Mouse (Mus musculus) liver, embryonic 15.5 days (tissue): ENCODE measurements around the gene Tsc2. TPM values are rescaled to one million over a fixed set of nuclear protein-coding genes. Genes with fewer than 3 reads are reported as not detected.

Experiments
- ATAC-seq: fragments of 200-750 bp; cut with Nextera tagmentation; 2 replicates; pipeline ENCODE4 v1.8.0; 2017; ENCODE audit warnings: moderate number of reproducible peaks, mild to moderate bottlenecking, moderate library complexity; ENCODE audit not compliant: insufficient read depth
- H3K27ac ChIP-seq: fragments of 300-500 bp; sonication (generic); replicated peaks from 2 replicates; pipeline ENCODE4 v1.5.1; 2015; ENCODE audit warnings: mild to moderate bottlenecking, inconsistent platforms
- H3K27me3 ChIP-seq: fragments of 300-500 bp; sonication (generic); 2 replicates; pipeline ENCODE4 v1.6.1; 2015; ENCODE audit warnings: mild to moderate bottlenecking, inconsistent platforms
- H3K36me3 ChIP-seq: fragments of 300-500 bp; sonication (generic); replicated peaks from 2 replicates; pipeline ENCODE4 v1.6.1; 2015; ENCODE audit warnings: moderate library complexity, mild to moderate bottlenecking, inconsistent platforms
- H3K4me1 ChIP-seq: fragments of 300-500 bp; sonication (generic); replicated peaks from 2 replicates; pipeline ENCODE4 v1.6.1; 2015; ENCODE audit warnings: inconsistent platforms
- H3K4me2 ChIP-seq: fragments of 300-500 bp; sonication (generic); 2 replicates; pipeline ENCODE4 v1.6.1; 2015; ENCODE audit warnings: moderate library complexity, mild to moderate bottlenecking, inconsistent platforms
- H3K4me3 ChIP-seq: fragments of 300-500 bp; sonication (generic); replicated peaks from 2 replicates; pipeline ENCODE4 v1.5.1; 2015; ENCODE audit warnings: mild to moderate bottlenecking, inconsistent platforms
- H3K9ac ChIP-seq: fragments of 300-500 bp; sonication (generic); 2 replicates; pipeline ENCODE4 v1.6.1; 2015; ENCODE audit warnings: moderate library complexity, mild to moderate bottlenecking, inconsistent platforms
- H3K9me3 ChIP-seq: fragments of 300-500 bp; sonication (generic); replicated peaks from 2 replicates; pipeline ENCODE4 v1.6.1; 2016; ENCODE audit warnings: inconsistent platforms
- WGBS: fragments of 180-500 bp; shearing (Covaris S2); methylation state at CpG from one replicate; pipeline ENCODE4 v1.1.7; 2015; ENCODE audit warnings: mixed read lengths; ENCODE audit not compliant: insufficient replicate concordance; 5-methylcytosine and 5-hydroxymethylcytosine counted together
- polyA plus RNA-seq: library from polyadenylated mRNA; unstranded; fragments of >200 nt; fragmentation: Nextera tagmentation; extraction: Ambion mirVana; gene quantifications from 2 replicates; pipeline ENCODE4 v1.2.1, GENCODE M21; 2015

The Tsc2 gene
- polyA plus RNA-seq, 1 experiment from 2014 or later: 18.8 TPM

- H3K36me3 ChIP-seq: no peaks in the 10 kb centered on the region
- no peaks in the 10 kb centered on the region for H3K27me3 ChIP-seq
- H3K27ac ChIP-seq: no peak overlapping the region
- no peak overlapping the region for H3K4me2 ChIP-seq
- H3K4me3 ChIP-seq: no peak overlapping the region
- H3K4me1 ChIP-seq: peaks cover 14% of the 10 kb centered on the region
- WGBS: 71% methylated on average over 4 of the region's 4 CpGs
- H3K9me3 ChIP-seq: no peaks in the 10 kb centered on the region
- H3K9ac ChIP-seq: no peak overlapping the region
- ATAC-seq: no peak
These were observed 5.8 kb upstream of the Tsc2 start for GRCm38 (mm10) chr17:24638214-24638613.

GRCm38 (mm10) chr17:24636781-24637481 is 4.5 kb upstream of the Tsc2 start:
- Histone ChIP-seq H3K9me3 (no peaks in the 10 kb centered on the region), H3K27me3 (no peaks in the 10 kb centered on the region), H3K4me2 (no peak overlapping the region), H3K4me3 (no peak overlapping the region), H3K36me3 (no peaks in the 10 kb centered on the region), H3K27ac (no peak overlapping the region), H3K4me1 (peaks cover 27% of the 10 kb centered on the region), H3K9ac (no peak overlapping the region)
- no peak for ATAC-seq
- 67% methylated on average over 5 of the region's 5 CpGs for WGBS

- Histone ChIP-seq H3K27me3 (no peaks in the 10 kb centered on the region), H3K4me2 (no peak overlapping the region), H3K36me3 (peaks cover 2% of the 10 kb centered on the region; the same call in 1 of the 2 replicates), H3K4me3 (no peak overlapping the region), H3K27ac (no peak overlapping the region), H3K4me1 (peaks cover 31% of the 10 kb centered on the region), H3K9ac (no peak overlapping the region), H3K9me3 (no peaks in the 10 kb centered on the region)
- ATAC-seq: no peak
- 76% methylated on average over 5 of the region's 5 CpGs for WGBS
These were observed 3.3 kb upstream of the Tsc2 start for GRCm38 (mm10) chr17:24635694-24636093.

GRCm38 (mm10) chr17:24635024-24635423 is 2.6 kb upstream of the Tsc2 start:
- Histone ChIP-seq H3K36me3 (peaks cover 9% of the 10 kb centered on the region), H3K9ac (no peak overlapping the region), H3K4me3 (no peak overlapping the region), H3K9me3 (no peaks in the 10 kb centered on the region), H3K4me1 (peaks cover 31% of the 10 kb centered on the region), H3K27me3 (no peaks in the 10 kb centered on the region), H3K27ac (no peak overlapping the region), H3K4me2 (no peak overlapping the region)
- no peak for ATAC-seq
- WGBS: 62% methylated on average over 4 of the region's 4 CpGs

- WGBS: 86% methylated on average over 11 of the region's 11 CpGs
- no peak for ATAC-seq
- Histone ChIP-seq H3K4me3 (no peak overlapping the region), H3K27me3 (no peaks in the 10 kb centered on the region), H3K9me3 (no peaks in the 10 kb centered on the region), H3K4me2 (no peak overlapping the region), H3K27ac (no peak overlapping the region), H3K36me3 (peaks cover 15% of the 10 kb centered on the region), H3K4me1 (peaks cover 31% of the 10 kb centered on the region), H3K9ac (no peak overlapping the region)
These were observed 1.4 kb upstream of the Tsc2 start for GRCm38 (mm10) chr17:24633831-24634230.

GRCm38 (mm10) chr17:24632813-24633449 is 501 bp upstream of the Tsc2 start:
- H3K4me1 ChIP-seq: peaks cover 36% of the 10 kb centered on the region
- H3K9ac ChIP-seq: peak overlapping the region; percentile 62
- peaks cover 21% of the 10 kb centered on the region for H3K36me3 ChIP-seq
- no peaks in the 10 kb centered on the region for H3K9me3 ChIP-seq
- ATAC-seq: peak; percentile 32
- H3K27me3 ChIP-seq: no peaks in the 10 kb centered on the region
- H3K27ac ChIP-seq: peak overlapping the region; percentile 69
- peak overlapping the region; percentile 70 for H3K4me3 ChIP-seq
- WGBS: 11% methylated on average over 22 of the region's 22 CpGs
- peak overlapping the region; percentile 90 for H3K4me2 ChIP-seq

GRCm38 (mm10) chr17:24630072-24630471 is 2.4 kb downstream of the Tsc2 start:
- no peak overlapping the region for H3K4me3 ChIP-seq
- H3K9me3 ChIP-seq: no peaks in the 10 kb centered on the region
- no peak overlapping the region for H3K27ac ChIP-seq
- H3K9ac ChIP-seq: no peak overlapping the region
- ATAC-seq: no peak
- H3K4me1 ChIP-seq: peaks cover 30% of the 10 kb centered on the region
- H3K4me2 ChIP-seq: no peak overlapping the region
- 76% methylated on average over 14 of the region's 14 CpGs for WGBS
- H3K27me3 ChIP-seq: no peaks in the 10 kb centered on the region
- H3K36me3 ChIP-seq: peaks cover 48% of the 10 kb centered on the region

GRCm38 (mm10) chr17:24628646-24629045 is 3.8 kb downstream of the Tsc2 start:
- H3K27me3 ChIP-seq: no peaks in the 10 kb centered on the region
- H3K4me3 ChIP-seq: no peak overlapping the region
- H3K4me2 ChIP-seq: no peak overlapping the region
- no peak for ATAC-seq
- H3K4me1 ChIP-seq: peaks cover 26% of the 10 kb centered on the region
- peaks cover 62% of the 10 kb centered on the region for H3K36me3 ChIP-seq
- H3K9ac ChIP-seq: no peak overlapping the region
- no peak overlapping the region for H3K27ac ChIP-seq
- no peaks in the 10 kb centered on the region for H3K9me3 ChIP-seq
- WGBS: 10% methylated on average over 5 of the region's 5 CpGs

- Histone ChIP-seq H3K4me3 (no peak overlapping the region), H3K27me3 (no peaks in the 10 kb centered on the region), H3K9ac (no peak overlapping the region), H3K9me3 (no peaks in the 10 kb centered on the region), H3K4me1 (peaks cover 4% of the 10 kb centered on the region), H3K27ac (no peak overlapping the region), H3K4me2 (no peak overlapping the region), H3K36me3 (peaks cover 89% of the 10 kb centered on the region)
- ATAC-seq: no peak
- WGBS: 83% methylated on average over 8 of the region's 8 CpGs
These were observed 7.0 kb downstream of the Tsc2 start for GRCm38 (mm10) chr17:24625472-24625871.

- WGBS: 31% methylated on average over 14 of the region's 14 CpGs
- peaks cover 81% of the 10 kb centered on the region for H3K36me3 ChIP-seq
These were observed 14.8 kb downstream of the Tsc2 start for GRCm38 (mm10) chr17:24617561-24618194.

GRCm38 (mm10) chr17:24610711-24611110 is 21.7 kb downstream of the Tsc2 start:
- ATAC-seq: peak; percentile 66
- Histone ChIP-seq H3K27me3 (no peaks in the 10 kb centered on the region), H3K4me2 (0 out of 2 replicates have a peak overlapping the region, but pooled peaks have one; percentile 0), H3K4me1 (peaks cover 47% of the 10 kb centered on the region), H3K27ac (peak overlapping the region; percentile 90), H3K4me3 (no peak overlapping the region), H3K9me3 (no peaks in the 10 kb centered on the region), H3K36me3 (peaks cover 54% of the 10 kb centered on the region), H3K9ac (0 out of 2 replicates have a peak overlapping the region, but pooled peaks have one; percentile 0)
- 9% methylated on average over 2 of the region's 2 CpGs for WGBS

More at GRCm38 (mm10) chr17:24617561-24618194, 14.8 kb downstream of the Tsc2 start:
- Histone ChIP-seq H3K9ac (peak overlapping the region; percentile 38), H3K4me2 (peak overlapping the region; percentile 55), H3K4me1 (peaks cover 29% of the 10 kb centered on the region), H3K4me3 (peak overlapping the region; percentile 7; the same call in 1 of the 2 replicates), H3K27me3 (no peaks in the 10 kb centered on the region), H3K9me3 (no peaks in the 10 kb centered on the region), H3K27ac (peak overlapping the region; percentile 87)
- peak; percentile 96 for ATAC-seq
